Mouse (Mus musculus) central nervous system, embryonic 18 days (tissue): ENCODE measurements around the gene H2al1j. TPM values are rescaled to one million over a fixed set of nuclear protein-coding genes. Genes with fewer than 3 reads are reported as not detected.

Source experiments
- polyA plus RNA-seq: library from polyadenylated mRNA; depleted of rRNA; stranded (reverse); fragments of >200 nt; gene quantifications from 2 replicates; pipeline ENCODE4 v1.2.3, GENCODE M21; 2012; rRNA removed

The H2al1j gene
- polyA plus RNA-seq, result not detected in 2 replicates

DNA sequence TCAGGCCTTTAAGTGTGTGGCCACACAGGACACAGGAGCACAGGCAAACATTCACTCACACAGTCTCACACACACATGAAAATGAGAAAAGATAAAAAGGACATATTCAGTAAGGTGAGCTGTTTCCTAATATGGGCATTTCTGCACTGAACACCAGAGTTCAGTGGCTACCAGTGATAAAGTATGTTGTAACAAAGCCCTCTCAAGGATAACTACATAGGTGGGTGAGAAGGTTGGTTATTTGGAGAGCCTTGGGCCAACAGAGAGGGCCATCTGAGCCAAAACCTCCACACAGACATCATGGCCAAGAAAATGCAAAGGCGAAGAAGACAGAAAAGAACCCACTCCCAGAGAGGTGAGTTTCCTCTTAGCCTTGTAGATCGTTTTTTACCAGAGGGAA lies at the start of gene H2al1j:
Gene H2al1j (plus strand): TSS at position 301 of the 400 bp plus-strand sequence.

DNA sequence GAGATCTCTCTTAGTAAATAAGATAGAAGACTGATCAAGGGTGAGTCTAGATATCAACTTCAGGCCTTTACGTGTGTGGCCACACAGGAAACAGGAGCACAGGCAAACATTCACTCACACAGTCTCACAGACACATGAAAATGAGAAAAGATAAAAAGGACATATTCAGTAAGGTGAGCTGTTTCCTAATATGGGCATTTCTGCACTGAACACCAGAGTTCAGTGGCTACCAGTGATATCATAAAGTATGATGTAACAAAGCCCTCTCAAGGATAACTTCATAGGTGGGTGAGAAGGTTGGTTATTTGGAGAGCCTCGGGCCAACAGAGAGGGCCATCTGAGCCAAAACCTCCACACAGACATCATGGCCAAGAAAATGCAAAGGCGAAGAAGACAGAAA lies 28.7 kb upstream of the H2al1j start, which contains the start of gene H2al1a:
Gene H2al1a (plus strand): TSS at position 301 of the 400 bp plus-strand sequence.

GRCm38 (mm10) chrX:11302132-11302531 lies 25.5 kb upstream of the H2al1j start, which contains the start of gene H2al1b:
Gene H2al1b, plus strand, starts transcription at chrX:11302432.

GRCm38 (mm10) chrX:11305355-11305754 lies 22.3 kb upstream of the H2al1j start, which contains the start of gene H2al1c:
Gene H2al1c, plus strand, starts transcription at chrX:11305655.

GRCm38 (mm10) chrX:11308524-11308923 lies 19.1 kb upstream of the H2al1j start, which contains the start of gene H2al1d:
Gene H2al1d, plus strand, starts transcription at chrX:11308824.

GRCm38 (mm10) chrX:11311634-11312033 lies 16.0 kb upstream of the H2al1j start, which contains the start of gene H2al1e:
Gene H2al1e, plus strand, starts transcription at chrX:11311934.

GRCm38 (mm10) chrX:11314858-11315257 lies 12.8 kb upstream of the H2al1j start, which contains the start of gene H2al1f:
Gene H2al1f, plus strand, starts transcription at chrX:11315158.

DNA sequence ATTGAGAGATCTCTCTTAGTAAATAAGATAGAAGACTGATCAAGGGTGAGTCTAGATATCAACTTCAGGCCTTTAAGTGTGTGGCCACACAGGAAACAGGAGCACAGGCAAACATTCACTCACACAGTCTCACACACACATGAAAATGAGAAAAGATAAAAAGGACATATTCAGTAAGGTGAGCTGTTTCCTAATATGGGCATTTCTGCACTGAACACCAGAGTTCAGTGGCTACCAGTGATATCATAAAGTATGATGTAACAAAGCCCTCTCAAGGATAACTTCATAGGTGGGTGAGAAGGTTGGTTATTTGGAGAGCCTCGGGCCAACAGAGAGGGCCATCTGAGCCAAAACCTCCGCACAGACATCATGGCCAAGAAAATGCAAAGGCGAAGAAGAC lies 9.7 kb upstream of the H2al1j start, which contains the start of gene H2al1g:
Gene H2al1g (plus strand): TSS at position 301 of the 400 bp plus-strand sequence.

GRCm38 (mm10) chrX:11321192-11321591 lies 6.4 kb upstream of the H2al1j start, which contains the start of gene H2al1h:
Gene H2al1h, plus strand, starts transcription at chrX:11321492.

GRCm38 (mm10) chrX:11324359-11324758 lies 3.3 kb upstream of the H2al1j start, which contains the start of gene H2al1i:
Gene H2al1i, plus strand, starts transcription at chrX:11324659.

Other genes starting within 250 kb of the H2al1j start
- gene H2al1a, start 28.6 kb upstream of the H2al1j start, polyA plus RNA-seq, result not detected in 2 replicates
- not detected in 2 replicates for gene H2al1b, start 25.4 kb upstream of the H2al1j start, polyA plus RNA-seq
- not detected in 2 replicates for gene H2al1c, start 22.2 kb upstream of the H2al1j start, polyA plus RNA-seq
- not detected in 2 replicates for gene H2al1d, start 19.0 kb upstream of the H2al1j start, polyA plus RNA-seq
- not detected in 2 replicates for gene H2al1e, start 15.9 kb upstream of the H2al1j start, polyA plus RNA-seq
- not detected in 2 replicates for gene H2al1f, start 12.7 kb upstream of the H2al1j start, polyA plus RNA-seq
- gene H2al1g, start 9.6 kb upstream of the H2al1j start, polyA plus RNA-seq, result not detected in 2 replicates
- not detected in 2 replicates for gene H2al1h, start 6.3 kb upstream of the H2al1j start, polyA plus RNA-seq
- gene H2al1i, start 3.2 kb upstream of the H2al1j start, polyA plus RNA-seq, result not detected in 2 replicates